Mouse (Mus musculus): ENCODE data around the gene Ogfod1.

Gene Ogfod1

DNA sequence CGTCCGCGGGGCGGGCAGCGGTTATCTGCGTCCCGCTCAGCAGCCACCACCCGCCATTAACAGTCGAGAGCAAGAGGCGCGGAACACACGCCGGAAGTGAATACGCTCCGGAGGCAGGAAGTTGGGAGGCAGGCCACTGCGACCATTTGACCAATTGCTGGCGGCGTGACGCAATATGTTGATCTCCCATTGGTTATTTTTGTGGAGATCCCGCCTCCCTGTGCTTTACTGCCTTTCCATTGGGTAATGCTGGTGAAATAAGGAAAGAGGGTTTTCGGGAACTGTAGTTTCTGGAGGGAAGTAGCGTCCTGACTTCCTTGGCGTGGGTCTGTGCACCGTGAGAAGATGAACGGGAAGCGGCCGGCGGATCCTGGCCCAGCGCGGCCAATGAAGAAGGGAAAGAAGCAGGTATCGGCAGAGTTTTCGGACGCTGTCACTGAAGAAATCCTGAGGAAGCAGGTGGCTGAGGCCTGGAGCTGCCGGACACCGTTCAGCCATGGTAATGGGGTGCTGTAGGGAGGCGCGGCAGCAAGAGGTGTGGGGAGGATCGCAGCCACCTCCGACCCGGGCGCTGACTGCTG lies at the start of gene Ogfod1, which contains the start of gene Nudt21:
Gene Ogfod1 (plus strand): TSS at position 255 of the 581 bp plus-strand sequence.
Gene Nudt21 (minus strand): TSS at position 88 of the 581 bp plus-strand sequence.
- ATAC-seq (ENCODE audit: low TSS enrichment): peak; percentile 98

DNA sequence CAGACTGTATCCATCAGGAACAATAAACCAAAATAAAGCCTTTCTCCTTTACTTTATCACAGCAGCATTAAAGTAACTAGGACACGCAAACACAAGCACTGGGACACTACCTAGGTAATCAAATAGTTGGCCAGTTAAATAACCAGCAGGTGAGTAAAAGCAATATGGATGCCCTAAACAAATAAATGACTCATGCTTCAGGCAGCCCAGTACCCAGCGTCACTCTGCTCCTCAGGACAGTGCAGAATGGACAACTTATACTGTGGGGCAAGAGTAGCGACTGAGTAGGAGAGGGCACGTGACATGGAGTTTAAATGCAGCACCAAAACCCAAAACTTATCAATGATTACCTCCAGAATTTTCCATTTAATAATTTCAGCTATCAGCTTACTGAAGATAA lies 47.3 kb upstream of the Ogfod1 start:
- no peak for ATAC-seq (ENCODE audit: low TSS enrichment)

DNA sequence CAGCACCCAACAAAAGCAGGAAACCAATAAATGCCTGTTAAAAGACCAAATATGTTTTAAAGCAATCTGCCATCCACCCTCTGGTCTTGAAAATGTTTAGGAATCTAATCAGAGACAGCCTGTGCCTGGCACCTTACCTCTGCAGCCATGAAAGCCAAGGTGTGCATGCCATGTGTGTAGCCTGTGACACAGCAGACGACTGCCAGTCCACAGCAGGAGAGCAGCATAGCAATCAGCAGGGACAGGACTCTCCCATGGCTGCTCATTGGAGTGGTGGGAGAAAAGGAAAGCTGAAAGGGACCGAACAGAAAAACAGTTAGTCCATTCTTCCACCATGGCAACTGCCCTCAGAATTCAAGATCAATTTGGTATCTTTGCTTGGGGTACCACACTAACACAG lies 38.0 kb upstream of the Ogfod1 start:
- ATAC-seq (ENCODE audit: low TSS enrichment): no peak

DNA sequence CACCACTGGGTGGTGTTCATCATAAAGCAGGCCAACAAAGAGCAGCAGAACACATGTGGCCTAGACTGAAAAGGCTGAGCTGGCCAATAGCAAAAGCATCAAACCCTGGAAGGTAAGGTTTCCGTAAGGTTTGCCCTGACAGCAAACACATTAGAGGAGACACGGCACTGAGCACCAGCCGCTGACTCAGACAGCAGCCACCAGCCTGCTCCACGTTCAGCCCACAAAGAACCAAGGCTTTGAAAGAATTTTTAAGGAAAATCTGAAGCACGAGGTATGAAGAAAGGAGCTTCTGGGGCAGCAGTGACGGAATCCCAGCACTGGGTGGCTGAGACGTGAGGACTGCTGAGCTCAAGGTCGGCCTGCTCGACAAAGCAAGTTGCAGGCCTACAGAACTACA lies 32.9 kb upstream of the Ogfod1 start:
- peak; percentile 87 for ATAC-seq (ENCODE audit: low TSS enrichment)

DNA sequence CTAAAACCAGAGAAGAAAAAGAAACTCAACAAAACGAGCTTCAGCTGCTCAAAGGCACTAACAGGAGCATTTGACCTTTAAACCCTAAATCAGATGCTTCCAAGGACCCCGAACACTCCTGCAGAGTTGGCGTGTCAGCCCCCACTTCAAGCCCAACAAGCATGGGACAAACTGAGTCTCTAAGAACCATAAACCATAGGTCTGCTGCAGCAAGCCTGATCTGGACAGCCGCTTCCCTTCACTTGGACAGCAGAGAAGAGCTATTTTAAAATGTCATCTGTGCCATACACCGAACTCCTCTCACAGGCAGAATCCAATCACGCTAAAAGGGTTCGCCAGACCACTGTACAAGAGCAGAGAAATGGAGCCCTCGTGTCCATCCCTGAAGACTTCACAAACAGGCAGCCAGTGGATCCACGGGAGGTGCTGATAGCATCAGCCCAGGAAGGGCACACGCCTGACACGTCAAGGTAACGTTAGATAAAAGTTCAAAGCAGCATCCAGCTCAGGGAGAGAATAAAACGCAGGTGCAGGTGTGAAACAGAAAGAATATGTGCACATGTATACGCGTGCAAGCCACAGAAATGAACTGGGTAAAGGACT lies 27.7 kb upstream of the Ogfod1 start:
- no peak for ATAC-seq (ENCODE audit: low TSS enrichment)

DNA sequence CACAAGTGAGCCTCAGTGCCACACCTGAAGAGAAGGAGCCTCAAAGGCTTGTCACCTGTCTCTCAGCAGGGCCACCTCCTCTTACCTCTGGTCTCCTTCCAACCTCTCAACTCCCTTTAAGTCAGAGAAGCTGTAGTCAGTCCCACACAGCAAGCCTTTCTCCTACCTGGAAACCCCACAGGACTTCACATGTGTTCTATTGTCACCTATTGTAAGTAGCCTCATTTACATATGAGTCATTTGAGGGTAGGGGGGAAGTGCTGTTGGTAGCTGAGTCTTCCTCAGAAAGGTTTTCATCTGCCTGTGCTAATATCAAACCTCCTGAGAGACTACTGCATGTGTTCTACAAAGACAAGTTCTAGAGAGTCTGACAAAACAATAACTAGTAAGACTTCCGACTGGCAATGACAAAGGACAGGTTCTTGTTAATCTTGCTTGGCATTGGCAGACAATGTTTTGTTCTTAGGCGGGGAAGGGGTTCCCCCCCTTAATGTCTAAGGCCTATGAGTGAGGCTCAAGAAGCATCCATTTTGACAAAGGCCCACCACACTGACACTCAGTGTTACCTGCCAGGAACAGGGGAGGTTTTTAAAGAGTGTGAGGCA lies 26.8 kb upstream of the Ogfod1 start:
- no peak for ATAC-seq (ENCODE audit: low TSS enrichment)

DNA sequence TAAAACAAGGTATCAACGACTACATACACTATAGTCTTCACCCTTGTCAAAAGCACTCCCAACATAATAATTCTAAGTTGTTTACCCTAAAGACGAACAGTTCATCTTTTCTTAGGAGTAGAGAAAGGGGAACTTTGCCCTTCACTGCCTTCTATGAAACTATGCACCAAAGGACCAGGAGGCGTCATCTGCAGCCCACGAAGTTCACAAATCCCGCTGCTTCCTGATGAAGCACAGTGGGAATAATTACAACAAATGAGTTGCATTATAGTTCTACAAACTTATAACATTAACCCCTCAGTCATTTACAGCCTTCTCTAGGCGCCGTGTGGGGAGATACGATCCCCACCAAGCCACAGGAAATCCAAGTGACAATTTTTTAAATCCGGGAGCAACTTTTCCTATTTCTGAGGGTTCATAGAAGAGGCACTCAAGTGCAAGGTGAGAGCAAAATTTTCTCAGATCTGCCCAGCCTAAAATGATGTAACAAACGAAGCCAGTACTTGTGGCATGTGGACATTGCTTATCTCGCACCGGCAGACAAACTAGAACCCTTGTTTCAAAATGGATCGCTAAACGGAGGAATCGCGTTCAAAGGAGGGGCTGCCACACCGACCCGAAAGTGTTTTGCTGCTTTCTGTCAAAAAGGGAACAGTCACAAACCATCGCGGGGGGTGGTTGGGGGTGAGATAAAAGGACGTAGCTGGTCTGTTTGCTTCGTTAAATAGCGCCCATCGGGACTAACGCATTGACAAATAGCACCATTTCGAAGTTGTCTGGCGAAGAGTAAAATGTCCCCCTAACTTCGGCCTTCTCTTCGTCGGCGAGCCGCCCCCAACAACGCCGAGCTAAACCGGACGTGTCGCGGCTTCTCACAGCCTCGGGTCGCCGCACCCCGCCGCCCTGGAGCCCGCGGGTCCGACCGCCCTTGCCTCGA lies 25.7 kb upstream of the Ogfod1 start:
- peak; percentile 5; the same call in 1 of the 2 replicates for ATAC-seq (ENCODE audit: low TSS enrichment)

DNA sequence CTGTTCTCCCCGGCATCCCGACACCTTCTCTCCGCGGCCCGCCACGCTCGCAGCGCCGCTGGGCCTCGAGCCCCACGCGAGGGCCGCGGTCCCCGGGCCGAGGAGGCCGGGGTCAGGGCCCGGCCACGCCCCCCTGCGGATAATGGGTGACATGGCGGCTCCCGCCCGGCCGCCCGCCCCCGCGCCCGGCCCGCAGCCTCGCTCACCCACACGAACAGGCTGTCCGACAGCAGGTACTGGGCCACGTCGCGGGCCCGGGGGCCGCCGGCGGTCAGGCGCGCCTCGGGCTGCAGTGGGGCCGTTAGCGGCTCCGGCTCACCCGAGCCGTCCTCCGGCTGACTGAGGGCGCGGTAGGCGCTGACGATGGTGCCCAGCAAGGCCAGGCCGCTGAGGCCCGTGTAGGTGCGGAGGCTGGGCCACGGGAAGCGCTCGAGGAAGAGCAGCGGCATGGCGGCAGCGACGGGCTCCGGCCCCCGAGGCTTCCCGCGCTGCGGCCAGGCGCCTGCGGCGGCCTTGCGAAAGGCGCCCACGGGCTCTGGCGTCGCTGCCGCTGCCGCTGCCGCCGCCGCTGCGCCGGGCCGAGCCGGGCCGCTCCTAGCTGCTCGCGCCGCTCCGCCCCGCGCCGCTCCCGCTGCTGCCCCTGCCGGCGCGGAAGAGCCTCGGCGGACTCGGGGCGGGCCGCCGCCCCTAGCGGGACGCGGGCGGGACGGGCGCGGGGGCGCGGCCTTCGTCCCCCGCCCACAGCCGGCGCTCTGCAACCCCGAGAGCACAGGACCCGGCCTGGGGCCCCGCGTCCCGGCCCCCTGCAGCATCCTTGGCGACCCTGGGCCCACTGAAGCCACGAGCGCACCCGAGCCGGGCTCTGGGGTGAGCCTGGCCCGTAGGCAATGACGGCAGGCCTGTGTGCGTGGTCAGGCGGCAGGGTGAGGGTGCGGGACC lies 24.7 kb upstream of the Ogfod1 start, which contains the start of gene Amfr:
Gene Amfr (minus strand): TSS at position 830 of the 939 bp plus-strand sequence.
- peak; percentile 80 for ATAC-seq (ENCODE audit: low TSS enrichment)

DNA sequence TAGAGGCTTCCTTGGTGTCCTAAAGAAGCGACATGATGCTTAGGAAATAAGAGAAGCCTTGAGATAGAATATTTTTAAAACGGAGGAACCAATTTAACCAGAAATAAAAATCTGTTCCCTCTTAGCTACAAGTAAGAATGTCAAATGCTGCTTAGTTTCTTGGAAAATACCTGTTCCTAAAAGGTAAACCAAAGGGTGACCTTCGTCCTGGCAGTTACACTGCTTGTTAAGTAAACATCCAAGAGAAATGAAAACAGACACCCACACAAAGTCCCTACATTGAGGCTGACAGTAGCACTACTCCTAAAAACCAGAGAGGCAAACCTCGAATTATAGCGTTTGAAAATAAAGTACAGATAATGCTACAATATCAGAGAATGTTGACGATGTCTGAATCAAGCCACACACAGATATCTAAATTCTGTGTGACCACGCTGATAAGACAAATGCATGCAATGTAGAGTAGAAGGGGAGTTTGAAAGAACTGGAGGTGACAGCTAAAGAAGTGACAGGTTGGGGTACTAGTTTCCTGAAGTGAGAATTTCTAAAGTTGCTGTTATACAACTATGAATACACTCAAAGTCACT lies 23.9 kb upstream of the Ogfod1 start:
- no peak for ATAC-seq (ENCODE audit: low TSS enrichment)

DNA sequence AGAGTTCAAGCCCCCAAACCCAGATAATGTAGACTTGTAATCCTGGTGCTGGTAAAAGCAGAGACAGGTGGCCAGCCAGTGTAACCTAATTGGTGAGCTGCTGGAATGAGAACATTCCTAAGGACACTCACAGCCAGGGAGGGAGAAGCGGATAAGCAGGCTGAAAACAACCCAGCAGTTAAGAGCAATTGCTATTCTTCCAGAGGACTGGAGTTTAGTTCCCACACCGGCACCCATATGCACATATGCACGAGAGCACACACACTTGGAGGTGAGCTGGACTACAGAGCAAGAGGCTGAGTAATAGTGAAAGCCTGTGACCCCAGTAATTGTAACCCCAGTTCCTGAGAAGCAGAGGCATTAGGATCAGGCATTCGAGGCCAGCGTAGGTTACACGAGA lies 13.1 kb upstream of the Ogfod1 start:
- no peak for ATAC-seq (ENCODE audit: low TSS enrichment)

DNA sequence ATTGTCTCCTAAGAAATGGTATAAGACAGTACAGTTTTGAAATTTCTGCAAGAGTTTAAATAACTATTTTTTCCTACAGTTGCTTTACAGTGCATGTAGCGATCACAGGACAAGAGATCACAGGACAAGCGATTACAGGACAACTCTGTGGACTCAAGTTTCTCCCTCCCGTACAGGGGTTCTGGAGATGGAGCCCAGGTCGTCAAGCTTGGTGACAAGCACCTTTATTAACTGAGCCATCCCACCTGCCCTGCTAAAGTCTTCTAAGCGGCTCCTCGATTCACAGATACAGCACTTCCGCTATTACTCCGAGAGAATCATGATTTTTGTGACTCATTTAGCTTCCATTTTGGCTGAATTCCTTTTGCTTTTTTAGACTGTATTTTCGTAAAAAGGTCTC lies 7.3 kb upstream of the Ogfod1 start:
- ATAC-seq (ENCODE audit: low TSS enrichment): no peak

DNA sequence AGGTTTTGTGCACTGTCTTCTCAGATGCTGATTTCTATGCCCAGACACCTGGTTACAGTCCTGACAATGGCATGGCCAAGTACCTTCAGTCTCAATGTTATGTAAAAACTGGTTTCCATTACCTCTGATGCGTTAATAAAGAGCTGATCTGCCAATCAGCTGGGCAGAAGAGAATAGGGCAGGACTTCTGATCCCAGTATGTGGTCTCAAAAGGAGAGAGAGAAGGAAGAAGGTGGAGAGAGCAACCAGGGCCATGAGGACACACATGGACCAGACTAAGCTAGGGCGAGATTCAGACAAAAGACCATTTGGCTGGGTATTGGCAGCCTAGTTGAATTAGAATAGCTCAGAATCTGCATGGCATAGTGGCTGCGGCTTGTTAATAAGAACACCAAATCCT lies 3.4 kb upstream of the Ogfod1 start:
- ATAC-seq (ENCODE audit: low TSS enrichment): no peak

DNA sequence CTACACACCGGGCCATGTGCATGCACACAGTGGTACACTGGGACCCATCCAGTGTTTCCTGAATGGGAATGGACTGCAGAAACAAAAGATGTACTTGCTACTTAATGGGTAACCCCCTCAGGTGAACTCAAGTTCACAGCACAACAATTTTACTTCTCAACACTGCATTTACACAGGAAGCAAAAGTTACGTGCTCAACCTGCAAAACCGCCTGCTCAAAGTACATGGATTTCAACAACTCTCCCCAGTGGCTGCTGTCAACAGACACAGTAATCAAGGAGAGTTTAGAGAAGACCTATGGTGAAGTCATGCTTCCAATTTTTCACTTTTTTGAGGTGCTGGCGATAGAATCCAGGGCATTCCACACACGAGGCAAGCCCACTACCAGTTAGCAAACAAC lies 1.8 kb upstream of the Ogfod1 start:
- ATAC-seq (ENCODE audit: low TSS enrichment): no peak

DNA sequence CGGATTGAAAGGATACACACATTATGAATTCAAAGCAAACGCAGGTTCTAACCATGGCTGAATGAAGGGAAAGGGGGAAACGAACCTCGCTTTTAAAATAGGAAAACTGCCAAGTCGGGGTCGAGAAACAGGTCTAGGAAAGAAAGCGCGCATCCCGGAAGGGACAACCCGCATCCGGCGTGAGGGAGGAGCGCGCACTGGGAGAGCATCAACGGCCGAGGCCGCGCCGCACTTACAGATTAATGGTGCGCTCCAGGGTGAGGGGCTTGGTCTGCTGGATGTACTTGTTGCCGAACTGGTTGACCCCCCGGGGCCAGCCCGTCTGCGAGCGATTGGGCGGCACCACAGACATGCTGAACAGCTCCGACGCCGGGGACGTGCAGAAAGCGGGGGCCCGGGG lies 457 bp upstream of the Ogfod1 start:
- peak; percentile 72 for ATAC-seq (ENCODE audit: low TSS enrichment)

DNA sequence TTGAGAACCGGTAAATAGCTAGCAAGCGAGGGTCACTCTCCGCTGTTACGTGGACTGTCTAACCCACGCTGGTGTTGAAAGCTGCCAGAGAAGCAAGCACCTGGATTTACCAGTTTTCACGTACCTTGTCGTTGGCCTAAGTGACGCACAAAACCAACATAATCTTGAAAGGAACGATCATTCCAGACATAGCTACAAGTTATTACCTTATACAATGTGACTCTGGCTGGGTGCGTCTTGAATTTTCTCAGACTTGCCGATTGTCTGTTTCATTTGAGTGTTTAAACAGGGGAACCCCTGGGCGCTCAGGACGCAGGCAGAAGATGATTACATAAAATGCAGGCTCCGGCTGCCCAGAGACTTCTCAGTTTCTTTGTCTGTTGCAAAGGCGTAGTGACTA lies 808 bp downstream of the Ogfod1 start:
- ATAC-seq (ENCODE audit: low TSS enrichment): peak; percentile 10; the same call in 1 of the 2 replicates

DNA sequence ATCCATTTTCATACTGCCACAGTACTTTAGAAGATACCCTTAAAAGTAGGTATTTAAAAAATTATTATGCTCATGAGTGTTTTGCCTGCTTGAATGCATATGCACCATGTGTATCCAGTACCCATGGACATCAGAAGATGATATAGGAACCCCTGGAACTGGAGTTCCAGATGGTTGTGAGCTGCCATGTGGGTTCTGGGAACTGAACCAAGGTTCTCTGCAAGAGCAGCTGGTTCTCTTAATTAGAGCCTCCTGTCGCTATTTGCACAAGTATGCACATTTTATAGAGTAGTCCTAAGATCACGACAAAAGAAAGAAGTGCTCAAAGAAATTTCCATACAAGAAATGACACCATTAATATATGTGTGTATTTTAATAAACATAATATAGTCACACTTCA lies 10.8 kb downstream of the Ogfod1 start:
- ATAC-seq (ENCODE audit: low TSS enrichment): no peak

DNA sequence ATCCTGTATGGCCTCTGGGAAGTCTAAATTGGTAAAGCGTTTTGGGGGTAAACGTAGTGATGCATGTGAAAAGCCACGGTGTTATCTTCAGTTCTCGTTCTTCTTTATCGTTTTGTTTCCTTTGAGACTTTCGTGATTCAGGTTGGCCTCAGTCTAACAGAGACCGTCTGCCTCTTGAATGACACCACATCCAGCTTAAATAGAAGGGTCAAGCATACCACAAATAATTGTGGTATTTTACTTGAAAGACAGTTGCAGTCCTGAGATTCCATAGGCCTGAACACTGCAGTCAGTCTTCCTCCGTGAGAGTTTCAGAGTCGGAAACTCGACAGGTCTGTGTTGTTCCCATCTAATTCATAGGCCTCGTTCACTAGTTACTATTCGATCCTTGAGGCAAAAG lies 15.7 kb downstream of the Ogfod1 start:
- ATAC-seq (ENCODE audit: low TSS enrichment): no peak

DNA sequence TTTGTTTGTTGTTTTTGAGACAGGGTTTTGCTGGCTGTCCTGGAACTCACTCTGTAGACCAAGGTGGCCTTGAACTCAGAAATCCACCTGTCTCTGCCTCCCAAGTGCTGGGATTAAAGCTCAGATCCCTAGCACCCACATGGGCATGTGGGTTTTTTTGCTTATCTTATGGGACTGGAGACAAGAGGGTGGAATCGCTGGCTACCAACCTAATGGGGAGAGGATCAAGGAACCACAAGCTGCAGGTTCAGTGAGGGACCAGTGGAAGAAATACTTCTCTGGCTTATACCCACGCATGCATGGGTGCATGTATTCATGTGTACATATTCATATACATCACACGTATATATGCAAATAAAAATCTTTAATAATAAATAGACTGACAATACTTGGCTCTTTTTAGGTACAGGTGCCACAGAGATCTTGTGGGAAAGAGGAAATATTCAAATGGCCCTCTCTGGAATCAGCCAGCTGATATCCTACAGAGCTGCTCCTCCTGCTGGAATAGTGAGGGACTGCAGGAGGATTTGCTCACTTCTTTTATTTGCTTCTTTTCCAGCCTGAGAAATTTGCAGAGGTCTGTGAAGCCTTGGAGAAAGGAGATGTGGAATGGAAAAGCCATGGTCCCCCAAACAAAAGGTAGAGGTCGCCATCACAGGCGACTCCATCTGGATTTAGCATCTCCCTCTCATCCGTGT lies 20.3 kb downstream of the Ogfod1 start:
- peak; percentile 69 for ATAC-seq (ENCODE audit: low TSS enrichment)

DNA sequence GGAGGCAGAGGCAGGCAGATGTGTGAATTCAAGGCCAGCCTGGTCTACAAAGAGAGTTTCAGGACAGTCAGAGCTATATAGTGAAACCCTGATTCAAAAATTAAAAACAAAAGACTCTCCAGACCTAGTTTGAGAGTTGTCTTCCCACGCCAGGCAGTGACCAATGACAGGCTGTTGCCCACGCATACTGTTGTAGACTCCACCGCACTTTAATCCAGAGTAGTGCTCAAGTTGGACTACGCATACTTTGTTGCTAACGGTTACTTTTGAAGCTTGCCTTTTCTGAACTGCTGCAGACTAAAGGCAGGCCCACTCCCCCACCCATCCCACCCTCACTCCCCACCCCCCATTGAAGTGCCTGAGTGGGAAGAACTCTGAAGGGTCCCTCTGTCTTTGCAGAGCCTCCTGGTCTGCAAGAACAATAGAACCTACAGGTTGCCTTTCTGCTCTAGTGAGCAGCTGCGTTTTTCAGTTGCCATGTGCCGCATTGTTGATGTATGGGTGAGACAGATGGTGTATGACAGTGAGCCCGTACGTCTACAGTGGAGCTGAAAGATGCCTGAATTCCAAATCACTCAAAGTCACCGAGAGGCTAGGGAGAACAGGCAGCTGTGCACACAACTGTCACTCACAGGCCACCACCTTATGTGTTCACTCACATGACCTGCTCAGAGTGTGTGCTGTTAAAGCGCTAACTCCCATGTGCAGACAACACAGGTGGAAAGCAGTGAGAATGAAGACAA lies 29.3 kb downstream of the Ogfod1 start:
- peak; percentile 67 for ATAC-seq (ENCODE audit: low TSS enrichment)
